Mouse (Mus musculus) erythroblast, embryonic 14.5 days (primary cell): ENCODE measurements at regions not wholly inside any gene's neighbourhood (a gene's known extent, or its start where the extent isn't known, plus 50 kb on each side); places are given as distances from the start of the nearest gene placed in this dataset.
A peak's percentile ranks its signal among the peaks of the same experiment; 100 is the strongest.

Source experiments
- H3K27me3 ChIP-seq: 2 replicates; pipeline ENCODE4 v1.6.1; 2012; ENCODE audit warnings: inconsistent platforms; ENCODE audit not compliant: control insufficient read depth
- H3K36me3 ChIP-seq: 2 replicates; pipeline ENCODE4 v1.6.1; 2012; ENCODE audit warnings: mild to moderate bottlenecking, inconsistent platforms; ENCODE audit not compliant: control insufficient read depth
- H3K4me1 ChIP-seq: 2 replicates; pipeline ENCODE4 v1.6.1; 2012; ENCODE audit warnings: inconsistent platforms; ENCODE audit not compliant: control insufficient read depth
- H3K4me3 ChIP-seq: replicated peaks from 2 replicates; pipeline ENCODE3; 2012; ENCODE audit warnings: moderate library complexity, mild to moderate bottlenecking, inconsistent platforms
- H3K9me3 ChIP-seq: 2 replicates; pipeline ENCODE4 v1.6.1; 2012; ENCODE audit warnings: low read length, inconsistent platforms, mixed read lengths; ENCODE audit not compliant: control insufficient read depth
- GATA1 ChIP-seq: IDR thresholded peaks from 2 replicates; pipeline ENCODE4 v1.6.1; 2012; ENCODE audit warnings: low read length, inconsistent platforms, mixed read lengths
- TAL1 ChIP-seq: IDR thresholded peaks from 3 replicates; pipeline ENCODE4 v1.6.1; 2012; ENCODE audit warnings: low read length, inconsistent platforms, mixed read lengths

- Histone ChIP-seq H3K4me1 (no peaks in the 10 kb centered on the region), H3K27me3 (no peaks in the 10 kb centered on the region), H3K4me3 (no peak overlapping the region), H3K9me3 (no peaks in the 10 kb centered on the region), H3K36me3 (no peaks in the 10 kb centered on the region)
- TF ChIP-seq GATA1 (no peak), TAL1 (no peak)
Measured at GRCm38 (mm10) chr5:51871735-51872134, 304.2 kb upstream of the Ppargc1a start.

GRCm38 (mm10) chr5:51868223-51868713, 300.7 kb upstream of the Ppargc1a start:
- H3K27me3 ChIP-seq: no peaks in the 10 kb centered on the region; the same call in 1 of the 2 replicates
- no peaks in the 10 kb centered on the region for H3K4me1 ChIP-seq
- H3K4me3 ChIP-seq: no peak overlapping the region
- no peaks in the 10 kb centered on the region for H3K36me3 ChIP-seq
- TF ChIP-seq GATA1 (no peak), TAL1 (no peak)
- no peaks in the 10 kb centered on the region for H3K9me3 ChIP-seq

GRCm38 (mm10) chr5:51866002-51866401, 298.5 kb upstream of the Ppargc1a start:
- H3K36me3 ChIP-seq: no peaks in the 10 kb centered on the region
- H3K4me3 ChIP-seq: no peak overlapping the region
- no peak for TF ChIP-seq TAL1
- TF ChIP-seq GATA1: no peak
- H3K27me3 ChIP-seq: no peaks in the 10 kb centered on the region; the same call in 1 of the 2 replicates
- H3K4me1 ChIP-seq: no peaks in the 10 kb centered on the region
- H3K9me3 ChIP-seq: no peaks in the 10 kb centered on the region

GRCm38 (mm10) chr5:51860496-51860895, 293.0 kb upstream of the Ppargc1a start:
- H3K4me1 ChIP-seq: no peaks in the 10 kb centered on the region
- no peak for TF ChIP-seq GATA1
- TF ChIP-seq TAL1: no peak
- no peaks in the 10 kb centered on the region for H3K27me3 ChIP-seq
- no peaks in the 10 kb centered on the region for H3K36me3 ChIP-seq
- H3K9me3 ChIP-seq: no peaks in the 10 kb centered on the region
- H3K4me3 ChIP-seq: no peak overlapping the region

- H3K4me3 ChIP-seq: peak overlapping the region; percentile 33
- TF ChIP-seq GATA1: no peak
- TF ChIP-seq TAL1: no peak
- H3K4me1 ChIP-seq: peaks cover 3% of the 10 kb centered on the region
Measured at GRCm38 (mm10) chr5:51853456-51854124, 286.1 kb upstream of the Ppargc1a start.

GRCm38 (mm10) chr5:51850091-51850490, 282.6 kb upstream of the Ppargc1a start:
- H3K9me3 ChIP-seq: no peaks in the 10 kb centered on the region
- peaks cover 10% of the 10 kb centered on the region for H3K4me1 ChIP-seq
- no peak for TF ChIP-seq TAL1
- TF ChIP-seq GATA1: no peak
- no peaks in the 10 kb centered on the region for H3K27me3 ChIP-seq
- H3K36me3 ChIP-seq: no peaks in the 10 kb centered on the region
- no peak overlapping the region for H3K4me3 ChIP-seq

More at GRCm38 (mm10) chr5:51853456-51854124, 286.1 kb upstream of the Ppargc1a start:
- Histone ChIP-seq H3K9me3 (no peaks in the 10 kb centered on the region), H3K36me3 (no peaks in the 10 kb centered on the region), H3K27me3 (no peaks in the 10 kb centered on the region)

GRCm38 (mm10) chr5:51849236-51849635, 281.7 kb upstream of the Ppargc1a start:
- H3K4me1 ChIP-seq: peaks cover 12% of the 10 kb centered on the region
- no peak overlapping the region for H3K4me3 ChIP-seq
- H3K36me3 ChIP-seq: no peaks in the 10 kb centered on the region
- H3K27me3 ChIP-seq: no peaks in the 10 kb centered on the region
- H3K9me3 ChIP-seq: no peaks in the 10 kb centered on the region
- TF ChIP-seq GATA1: no peak

- Histone ChIP-seq H3K4me1 (peaks cover 43% of the 10 kb centered on the region), H3K27me3 (no peaks in the 10 kb centered on the region), H3K9me3 (no peaks in the 10 kb centered on the region), H3K4me3 (no peak overlapping the region), H3K36me3 (no peaks in the 10 kb centered on the region)
- TF ChIP-seq TAL1 (no peak), GATA1 (no peak)
Measured at GRCm38 (mm10) chr5:51842189-51842588, 274.7 kb upstream of the Ppargc1a start.

- Histone ChIP-seq H3K27me3 (no peaks in the 10 kb centered on the region), H3K9me3 (no peaks in the 10 kb centered on the region), H3K36me3 (no peaks in the 10 kb centered on the region), H3K4me3 (no peak overlapping the region), H3K4me1 (peaks cover 43% of the 10 kb centered on the region)
- TF ChIP-seq GATA1 (no peak), TAL1 (no peak)
Measured at GRCm38 (mm10) chr5:51841763-51842162, 274.2 kb upstream of the Ppargc1a start.

GRCm38 (mm10) chr5:51840638-51841329, 273.3 kb upstream of the Ppargc1a start:
- no peaks in the 10 kb centered on the region for H3K9me3 ChIP-seq
- H3K4me1 ChIP-seq: peaks cover 41% of the 10 kb centered on the region
- TF ChIP-seq TAL1 (peak; percentile 75), GATA1 (peak; percentile 51; the same call in 1 of the 2 replicates)
- no peaks in the 10 kb centered on the region for H3K27me3 ChIP-seq
- peak overlapping the region; percentile 12 for H3K4me3 ChIP-seq
- no peaks in the 10 kb centered on the region for H3K36me3 ChIP-seq
